Mouse (Mus musculus): ENCODE results near the gene Foxred1.

The Foxred1 gene

GRCm38 (mm10) chr9:35192983-35193542 lies 17.8 kb downstream of the Foxred1 start:
- DNase-seq = no peak

- DNase-seq = peak; percentile 83 to 84
These were observed 22.2 kb downstream of the Foxred1 start for GRCm38 (mm10) chr9:35188700-35189099.

- DNase-seq = no peak
These were observed 23.4 kb downstream of the Foxred1 start for GRCm38 (mm10) chr9:35187351-35187903.

GRCm38 (mm10) chr9:35186430-35186829 lies 24.4 kb downstream of the Foxred1 start:
- DNase-seq = no peak

GRCm38 (mm10) chr9:35183359-35183758 lies 27.5 kb downstream of the Foxred1 start:
- DNase-seq = no peak

- DNase-seq = no peak
These were observed 28.0 kb downstream of the Foxred1 start for GRCm38 (mm10) chr9:35182832-35183231.

- no peak for DNase-seq
These were observed 34.7 kb downstream of the Foxred1 start for GRCm38 (mm10) chr9:35176124-35176659.

GRCm38 (mm10) chr9:35175251-35176123 lies 35.4 kb downstream of the Foxred1 start, which contains the start of gene Dcps:
Gene Dcps (minus strand): TSS chr9:35176061.
- peak; percentile 95 to 98 for DNase-seq

GRCm38 (mm10) chr9:35173331-35173730 lies 37.5 kb downstream of the Foxred1 start:
- no peak for DNase-seq

- no peak for DNase-seq
These were observed 40.8 kb downstream of the Foxred1 start for GRCm38 (mm10) chr9:35170071-35170470.

GRCm38 (mm10) chr9:35166798-35167635 lies 43.8 kb downstream of the Foxred1 start:
- no peak for DNase-seq

- DNase-seq = peak; percentile 51 to 73
These were observed 44.6 kb downstream of the Foxred1 start for GRCm38 (mm10) chr9:35166144-35166797.

- DNase-seq = no peak
These were observed 46.5 kb downstream of the Foxred1 start for GRCm38 (mm10) chr9:35164142-35164874.

GRCm38 (mm10) chr9:35163011-35163690 lies 47.7 kb downstream of the Foxred1 start:
- DNase-seq = peak; percentile 95 to 98

- DNase-seq = no peak
These were observed 49.1 kb downstream of the Foxred1 start for GRCm38 (mm10) chr9:35161721-35162120.

- DNase-seq = no peak
These were observed 50.2 kb downstream of the Foxred1 start for GRCm38 (mm10) chr9:35160662-35161061.

- no peak for DNase-seq
These were observed 52.4 kb downstream of the Foxred1 start for GRCm38 (mm10) chr9:35158477-35158876.

GRCm38 (mm10) chr9:35156862-35157261 lies 54.0 kb downstream of the Foxred1 start:
- no peak for DNase-seq

- DNase-seq = peak in 1 of 2 experiments; percentile 31
These were observed 54.7 kb downstream of the Foxred1 start for GRCm38 (mm10) chr9:35156002-35156710.
